Mouse (Mus musculus): ENCODE measurements around the gene Sec14l1. TPM values are rescaled to one million over a fixed set of nuclear protein-coding genes. Genes with fewer than 3 reads are reported as not detected.

Sec14l1 gene
- polyA plus RNA-seq, 1 experiment from 2014 or later = 43.6 TPM

DNA sequence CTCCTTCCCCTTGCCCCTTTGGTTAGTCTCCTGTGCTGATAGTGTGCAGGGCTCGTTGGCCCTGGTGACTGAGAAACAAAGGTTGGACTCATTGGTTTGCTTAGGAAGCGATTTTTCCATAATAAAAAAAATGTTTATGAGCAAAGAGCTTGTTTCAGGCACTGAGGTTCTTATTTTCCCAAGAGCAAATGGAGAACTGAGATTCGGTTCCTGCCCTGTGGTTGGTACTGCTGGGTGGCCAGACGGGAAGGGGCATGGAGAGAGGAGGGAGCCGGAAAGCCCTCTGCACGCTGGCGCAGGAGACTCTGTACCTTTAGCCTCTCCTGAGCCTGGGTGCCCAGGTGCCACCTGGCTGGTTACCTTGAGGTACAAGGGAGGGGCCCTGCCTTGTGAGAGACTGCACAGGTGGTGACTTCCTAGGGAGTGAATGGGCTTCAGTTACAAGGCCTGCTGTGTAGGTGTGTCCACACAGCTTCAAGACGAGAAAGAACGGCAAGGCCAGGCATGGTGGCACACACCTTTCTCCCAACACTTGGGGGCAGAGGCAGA is 23.3 kb downstream of the Sec14l1 start:
- no peak for DNase-seq (ENCODE audit: low spot score)
- Histone ChIP-seq H3K4me3 (ENCODE audit: low read depth, low read length) (no peak overlapping the region), H3K4me1 (ENCODE audit: control insufficient read depth, insufficient read depth, low read length) (peaks cover 11% of the 10 kb centered on the region), H3K9me3 (replicated peaks; ENCODE audit: control insufficient read depth, low read length) (no peaks in the 10 kb centered on the region), H3K27ac (ENCODE audit: low read depth, low read length) (no peak overlapping the region), H3K27me3 (replicated peaks; ENCODE audit: control insufficient read depth, insufficient read depth, low read length) (no peaks in the 10 kb centered on the region), H3K36me3 (ENCODE audit: control insufficient read depth, insufficient read depth, low read length) (peaks cover 24% of the 10 kb centered on the region), H3K4me2 (ENCODE audit: low read length) (no peak overlapping the region), H3K9ac (ENCODE audit: low read length) (no peak overlapping the region)
- ATAC-seq = no peak
- WGBS = 89% methylated on average over 9 of the region's 9 CpGs

DNA sequence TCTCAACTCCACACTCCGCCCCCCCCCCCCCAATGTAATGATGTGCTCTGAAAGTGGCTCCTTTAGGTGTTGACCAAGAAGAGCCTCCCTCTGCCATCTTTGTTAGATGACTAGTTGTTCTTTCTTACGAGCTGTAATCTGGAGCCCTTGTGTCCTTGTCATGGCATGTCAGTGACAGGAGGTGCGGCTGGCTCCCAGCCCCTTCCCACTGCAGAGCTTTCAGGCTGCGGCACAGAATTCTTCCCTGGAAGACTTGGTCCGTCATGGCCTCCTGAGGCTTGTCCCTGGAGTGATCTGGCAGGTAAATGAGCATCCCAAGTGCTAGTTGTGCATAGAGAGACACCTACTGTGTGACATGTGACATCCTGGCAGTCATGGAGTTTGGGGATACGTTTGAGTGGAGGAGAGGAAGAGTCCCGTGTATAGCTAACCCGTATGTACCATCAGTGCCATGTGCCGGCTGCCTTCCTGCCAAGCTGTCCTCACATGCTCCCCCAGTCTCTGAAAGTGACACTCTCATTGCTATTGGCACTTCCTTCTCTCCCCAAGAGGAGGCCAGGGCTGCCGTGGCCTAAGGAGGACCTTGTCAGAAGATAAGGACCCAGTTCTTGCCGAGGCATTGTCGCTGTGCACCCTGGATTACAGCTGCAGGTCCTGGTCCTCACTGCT is 24.0 kb downstream of the Sec14l1 start:
- no peaks in the 10 kb centered on the region for H3K9me3 ChIP-seq (replicated peaks; ENCODE audit: control insufficient read depth, low read length)
- no peaks in the 10 kb centered on the region for H3K27me3 ChIP-seq (replicated peaks; ENCODE audit: control insufficient read depth, insufficient read depth, low read length)
- peak overlapping the region; percentile 39; the same call in 1 of the 2 replicates for H3K27ac ChIP-seq (ENCODE audit: low read depth, low read length)
- ATAC-seq = no peak
- no peak for DNase-seq (ENCODE audit: low spot score)
- H3K4me3 ChIP-seq (ENCODE audit: low read depth, low read length) = no peak overlapping the region
- WGBS = 85% methylated on average over 12 of the region's 12 CpGs
- peaks cover 31% of the 10 kb centered on the region for H3K36me3 ChIP-seq (ENCODE audit: control insufficient read depth, insufficient read depth, low read length)
- H3K9ac ChIP-seq (ENCODE audit: low read length) = no peak overlapping the region
- peaks cover 11% of the 10 kb centered on the region for H3K4me1 ChIP-seq (ENCODE audit: control insufficient read depth, insufficient read depth, low read length)
- H3K4me2 ChIP-seq (ENCODE audit: low read length) = no peak overlapping the region

DNA sequence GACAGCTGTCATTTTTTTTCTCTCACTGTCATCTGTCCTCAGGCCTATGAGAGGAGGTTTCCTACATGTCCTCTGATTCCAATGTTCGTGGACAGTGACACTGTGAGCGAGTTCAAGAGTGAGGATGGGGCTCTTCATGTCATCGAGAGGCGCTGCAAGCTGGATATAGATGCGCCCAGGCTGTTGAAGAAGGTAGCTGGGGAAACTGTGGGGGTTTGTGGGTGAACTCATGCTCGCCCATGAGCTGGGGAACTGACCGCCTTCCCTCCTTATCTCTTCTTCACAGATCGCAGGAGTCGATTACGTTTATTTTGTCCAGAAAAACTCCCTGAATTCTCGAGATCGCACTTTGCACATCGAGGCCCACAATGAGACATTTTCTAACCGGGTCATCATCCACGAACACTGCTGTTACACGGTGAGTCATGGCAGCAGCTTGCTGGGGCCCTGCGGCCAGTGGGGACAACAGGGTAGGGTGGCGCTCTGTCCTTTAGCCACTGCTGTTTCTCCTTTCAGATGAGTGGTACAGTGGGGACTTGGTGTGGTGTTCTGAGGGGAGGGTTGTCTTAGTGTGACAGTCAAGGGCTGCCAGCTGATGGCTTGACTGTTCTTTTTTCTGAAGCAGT is 26.5 kb downstream of the Sec14l1 start:
- Histone ChIP-seq H3K4me1 (ENCODE audit: control insufficient read depth, insufficient read depth, low read length) (no peaks in the 10 kb centered on the region), H3K27ac (ENCODE audit: low read depth, low read length) (no peak overlapping the region), H3K27me3 (replicated peaks; ENCODE audit: control insufficient read depth, insufficient read depth, low read length) (no peaks in the 10 kb centered on the region), H3K9ac (ENCODE audit: low read length) (no peak overlapping the region), H3K36me3 (ENCODE audit: control insufficient read depth, insufficient read depth, low read length) (peaks cover 56% of the 10 kb centered on the region), H3K4me2 (ENCODE audit: low read length) (no peak overlapping the region), H3K9me3 (replicated peaks; ENCODE audit: control insufficient read depth, low read length) (no peaks in the 10 kb centered on the region), H3K4me3 (ENCODE audit: low read depth, low read length) (no peak overlapping the region)
- DNase-seq (ENCODE audit: low spot score) (no peak), ATAC-seq (no peak)
- 93% methylated on average over 18 of the region's 18 CpGs for WGBS

DNA sequence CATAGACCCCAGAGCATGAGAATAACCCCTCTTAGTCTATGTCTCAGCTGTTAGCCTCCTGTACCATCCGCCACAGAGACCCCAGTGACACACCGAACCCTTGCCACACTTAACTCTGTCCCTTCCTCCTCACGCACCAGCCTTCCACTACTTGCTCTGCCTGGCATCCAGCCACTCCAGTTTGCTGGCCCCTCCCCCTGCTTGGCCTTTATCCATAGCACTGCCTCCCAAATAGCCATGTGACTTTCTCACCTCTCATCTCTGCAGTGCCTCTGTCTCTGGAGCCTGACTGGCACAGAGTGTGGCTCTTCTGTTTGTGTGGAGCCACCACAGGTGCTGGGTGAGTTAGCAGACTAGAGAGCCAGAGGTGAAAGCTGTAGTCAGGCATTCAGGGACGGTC is 27.5 kb downstream of the Sec14l1 start:
- Histone ChIP-seq H3K4me3 (ENCODE audit: low read depth, low read length) (no peak overlapping the region), H3K36me3 (ENCODE audit: control insufficient read depth, insufficient read depth, low read length) (peaks cover 66% of the 10 kb centered on the region), H3K27ac (ENCODE audit: low read depth, low read length) (no peak overlapping the region), H3K27me3 (replicated peaks; ENCODE audit: control insufficient read depth, insufficient read depth, low read length) (no peaks in the 10 kb centered on the region), H3K4me1 (ENCODE audit: control insufficient read depth, insufficient read depth, low read length) (no peaks in the 10 kb centered on the region), H3K4me2 (ENCODE audit: low read length) (no peak overlapping the region), H3K9ac (ENCODE audit: low read length) (no peak overlapping the region), H3K9me3 (replicated peaks; ENCODE audit: control insufficient read depth, low read length) (no peaks in the 10 kb centered on the region)
- WGBS = 67% methylated on average over 4 of the region's 4 CpGs
- ATAC-seq (no peak), DNase-seq (ENCODE audit: low spot score) (no peak)

DNA sequence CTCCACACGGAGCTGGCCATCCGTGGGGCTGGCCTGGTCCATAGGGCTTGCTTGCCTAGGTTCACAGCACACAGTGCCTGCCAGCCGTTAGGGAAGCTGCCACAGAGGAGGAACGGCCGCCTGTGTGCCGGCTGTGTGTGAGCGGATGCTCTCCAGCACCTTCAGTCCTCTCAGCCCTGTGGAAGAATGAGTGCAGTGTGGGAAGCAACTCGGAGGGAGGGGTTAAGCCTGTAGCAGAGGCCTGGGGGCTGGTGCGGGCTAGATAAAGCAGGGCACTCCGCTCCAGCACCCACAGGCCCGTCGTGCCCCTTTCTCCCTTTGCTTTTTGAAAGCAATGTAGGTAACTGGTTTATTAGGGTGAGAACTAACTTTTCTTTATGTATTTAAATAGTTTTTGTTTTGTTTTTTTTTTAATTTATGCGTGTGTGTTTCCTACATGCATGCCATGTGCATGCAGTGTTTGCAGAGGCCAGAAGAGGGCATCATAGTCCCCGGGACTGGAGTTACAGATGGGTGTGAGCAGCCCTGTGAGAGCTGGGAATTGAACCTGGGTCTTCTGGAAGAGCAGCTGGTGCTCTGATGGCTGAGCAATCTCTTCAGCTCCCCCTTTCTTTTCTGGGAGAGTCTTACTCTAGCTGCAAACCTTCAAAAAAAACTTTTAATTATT is 30.6 kb downstream of the Sec14l1 start:
- Histone ChIP-seq H3K27me3 (replicated peaks; ENCODE audit: control insufficient read depth, insufficient read depth, low read length) (no peaks in the 10 kb centered on the region), H3K4me2 (ENCODE audit: low read length) (no peak overlapping the region), H3K36me3 (ENCODE audit: control insufficient read depth, insufficient read depth, low read length) (peaks cover 93% of the 10 kb centered on the region), H3K4me3 (ENCODE audit: low read depth, low read length) (no peak overlapping the region), H3K9ac (ENCODE audit: low read length) (no peak overlapping the region), H3K4me1 (ENCODE audit: control insufficient read depth, insufficient read depth, low read length) (no peaks in the 10 kb centered on the region), H3K9me3 (replicated peaks; ENCODE audit: control insufficient read depth, low read length) (no peaks in the 10 kb centered on the region), H3K27ac (ENCODE audit: low read depth, low read length) (no peak overlapping the region)
- no peak for DNase-seq (ENCODE audit: low spot score)
- ATAC-seq = no peak
- WGBS = 86% methylated on average over 14 of the region's 14 CpGs

DNA sequence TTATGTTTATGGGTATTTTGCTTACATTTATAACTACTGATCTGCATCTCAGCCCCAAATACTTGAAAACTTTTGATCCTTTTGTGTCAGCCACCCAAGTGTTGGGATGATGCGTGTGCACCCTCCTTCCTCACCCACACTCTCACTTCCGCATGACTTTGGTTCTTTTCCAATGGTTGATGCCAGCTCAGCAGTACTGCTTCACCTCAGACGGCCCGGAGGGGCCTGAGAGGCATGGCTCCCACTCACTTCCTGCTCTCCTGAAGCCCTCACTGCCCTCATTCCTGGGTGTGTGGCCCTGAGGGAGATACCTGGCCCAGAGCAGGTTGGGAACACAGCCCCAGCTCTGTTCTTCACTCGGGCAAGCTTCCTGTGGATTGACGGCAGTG is 31.1 kb downstream of the Sec14l1 start:
- Histone ChIP-seq H3K27ac (ENCODE audit: low read depth, low read length) (no peak overlapping the region), H3K9me3 (replicated peaks; ENCODE audit: control insufficient read depth, low read length) (no peaks in the 10 kb centered on the region), H3K4me2 (ENCODE audit: low read length) (no peak overlapping the region), H3K27me3 (replicated peaks; ENCODE audit: control insufficient read depth, insufficient read depth, low read length) (no peaks in the 10 kb centered on the region), H3K36me3 (ENCODE audit: control insufficient read depth, insufficient read depth, low read length) (peaks cover 98% of the 10 kb centered on the region), H3K4me3 (ENCODE audit: low read depth, low read length) (no peak overlapping the region), H3K4me1 (ENCODE audit: control insufficient read depth, insufficient read depth, low read length) (no peaks in the 10 kb centered on the region), H3K9ac (ENCODE audit: low read length) (no peak overlapping the region)
- no peak for DNase-seq (ENCODE audit: low spot score)
- 91% methylated on average over 6 of the region's 6 CpGs for WGBS
- ATAC-seq = no peak

- no peak overlapping the region for H3K4me2 ChIP-seq (ENCODE audit: low read length)
- 56% methylated on average over 24 of the region's 24 CpGs for WGBS
- no peak overlapping the region for H3K9ac ChIP-seq (ENCODE audit: low read length)
- H3K27me3 ChIP-seq (replicated peaks; ENCODE audit: control insufficient read depth, insufficient read depth, low read length) = no peaks in the 10 kb centered on the region
- H3K36me3 ChIP-seq (ENCODE audit: control insufficient read depth, insufficient read depth, low read length) = peaks cover 98% of the 10 kb centered on the region
- no peak for ATAC-seq
- H3K9me3 ChIP-seq (replicated peaks; ENCODE audit: control insufficient read depth, low read length) = no peaks in the 10 kb centered on the region
- DNase-seq (ENCODE audit: low spot score) = no peak
- no peaks in the 10 kb centered on the region for H3K4me1 ChIP-seq (ENCODE audit: control insufficient read depth, insufficient read depth, low read length)
- H3K4me3 ChIP-seq (ENCODE audit: low read depth, low read length) = no peak overlapping the region
- H3K27ac ChIP-seq (ENCODE audit: low read depth, low read length) = no peak overlapping the region
Measured at GRCm38 (mm10) chr11:117146776-117147536, 32.0 kb downstream of the Sec14l1 start.

DNA sequence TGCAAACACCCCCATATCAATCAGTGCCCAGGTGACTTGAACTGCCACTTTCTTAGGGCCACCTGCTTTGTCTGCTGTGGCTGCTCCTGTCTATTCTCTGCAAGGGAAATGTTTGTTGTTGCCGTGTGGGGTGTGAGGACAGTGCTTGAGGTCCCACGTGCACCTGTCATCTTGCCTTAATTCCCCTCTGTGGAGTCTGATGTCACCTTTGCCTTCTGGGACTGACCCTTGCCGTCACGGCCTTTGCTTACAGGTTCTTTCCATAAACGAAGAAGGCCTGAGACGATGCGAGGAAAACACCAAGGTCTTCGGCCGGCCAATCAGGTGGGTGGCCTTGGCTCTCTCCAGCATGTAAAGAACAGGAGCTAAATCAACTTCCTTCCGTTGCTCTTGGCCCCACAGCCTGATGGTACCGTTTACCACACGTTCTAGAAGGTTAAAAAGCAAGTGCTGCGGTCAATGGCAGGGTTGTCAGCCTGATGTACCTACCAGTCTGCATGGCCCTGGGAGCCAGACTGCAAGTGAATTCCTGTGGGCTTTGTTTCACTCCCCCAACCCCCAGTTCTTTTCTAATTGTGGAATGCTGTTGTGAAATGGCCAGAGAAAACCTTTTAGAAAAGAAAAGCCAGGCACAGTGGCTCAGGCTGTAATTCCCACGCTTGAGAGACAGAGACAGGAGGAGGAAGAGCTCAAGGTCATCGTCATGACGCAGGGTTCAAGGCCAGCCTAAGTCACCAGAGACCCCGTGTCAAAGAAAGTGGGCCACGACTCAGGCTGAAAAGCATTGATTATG is 34.1 kb downstream of the Sec14l1 start:
- WGBS = 78% methylated on average over 18 of the region's 18 CpGs
- Histone ChIP-seq H3K27ac (ENCODE audit: low read depth, low read length) (no peak overlapping the region), H3K4me3 (ENCODE audit: low read depth, low read length) (no peak overlapping the region), H3K36me3 (ENCODE audit: control insufficient read depth, insufficient read depth, low read length) (peaks cover 93% of the 10 kb centered on the region), H3K9ac (ENCODE audit: low read length) (no peak overlapping the region), H3K4me2 (ENCODE audit: low read length) (no peak overlapping the region), H3K4me1 (ENCODE audit: control insufficient read depth, insufficient read depth, low read length) (no peaks in the 10 kb centered on the region), H3K27me3 (replicated peaks; ENCODE audit: control insufficient read depth, insufficient read depth, low read length) (no peaks in the 10 kb centered on the region), H3K9me3 (replicated peaks; ENCODE audit: control insufficient read depth, low read length) (no peaks in the 10 kb centered on the region)
- no peak for ATAC-seq
- no peak for DNase-seq (ENCODE audit: low spot score)
